Mouse (Mus musculus) CD4-positive, CD25-positive, alpha-beta regulatory T cell, adult 4 months (primary cell): ENCODE measurements around the gene Gpr85. TPM values are rescaled to one million over a fixed set of nuclear protein-coding genes. Genes with fewer than 3 reads are reported as not detected.

Source experiments
- ATAC-seq: one replicate; pipeline ENCODE4 v1.8.0; 2017
- polyA plus RNA-seq, 2 experiments: library from polyadenylated mRNA; unstranded; fragments of 100-300 nt; shearing (Covaris generic); gene quantifications; one replicate each; pipeline ENCODE4 v1.2.1; 2017

Gpr85 gene
- polyA plus RNA-seq, 2 experiments from 2014 or later, result 0.28 TPM; not detected in 1

- no peak for ATAC-seq
Observed at GRCm38 (mm10) chr6:13812157-13812556, 27.6 kb downstream of the Gpr85 start.

- no peak for ATAC-seq
Observed at GRCm38 (mm10) chr6:13800071-13800470, 39.7 kb downstream of the Gpr85 start.

GRCm38 (mm10) chr6:13797389-13797788 is 42.4 kb downstream of the Gpr85 start:
- ATAC-seq, result no peak

Other genes starting within 250 kb of the Gpr85 start
- 10 to 100 TPM; 37.1 to 43.5 TPM for gene Tmem168, start 231.8 kb downstream of the Gpr85 start, polyA plus RNA-seq
- 10 to 100 TPM in 1 of 2 experiments, 1 to 10 TPM in 1; 7.6 to 10.7 TPM for gene Bmt2, start 162.0 kb downstream of the Gpr85 start, polyA plus RNA-seq
- gene 2610001J05Rik, start 31.6 kb upstream of the Gpr85 start, polyA plus RNA-seq, result 10 to 100 TPM; 82.6 to 88.4 TPM